Mouse (Mus musculus) kidney, embryonic 14.5 days (tissue): ENCODE measurements around the gene Cttn. TPM values are rescaled to one million over a fixed set of nuclear protein-coding genes. Genes with fewer than 3 reads are reported as not detected.

Experiments used
- ATAC-seq: fragments of 200-750 bp; cut with Nextera tagmentation; 2 replicates; pipeline ENCODE4 v1.8.0; 2017; ENCODE audit warnings: moderate number of reproducible peaks, mild to moderate bottlenecking, moderate TSS enrichment, moderate library complexity; ENCODE audit not compliant: low FRiP score, low TSS enrichment
- H3K27ac ChIP-seq: fragments of 300-500 bp; sonication (generic); 2 replicates; pipeline ENCODE4 v1.5.1; 2014; ENCODE audit warnings: low read depth, mild to moderate bottlenecking, low read length, moderate library complexity, mixed read lengths
- H3K27me3 ChIP-seq: fragments of 300-500 bp; sonication (generic); 2 replicates; pipeline ENCODE4 v1.6.1; 2014; ENCODE audit warnings: mild to moderate bottlenecking, low read length; ENCODE audit not compliant: control insufficient read depth, insufficient read depth
- H3K36me3 ChIP-seq: fragments of 300-500 bp; sonication (generic); 2 replicates; pipeline ENCODE4 v1.6.1; 2014; ENCODE audit warnings: low read length, mixed read lengths; ENCODE audit not compliant: control insufficient read depth, insufficient read depth
- H3K4me1 ChIP-seq: fragments of 300-500 bp; sonication (generic); 2 replicates; pipeline ENCODE4 v1.6.1; 2014; ENCODE audit warnings: low read length, mixed read lengths; ENCODE audit not compliant: control insufficient read depth, insufficient read depth
- H3K4me2 ChIP-seq: fragments of 300-500 bp; sonication (generic); replicated peaks from 2 replicates; pipeline ENCODE4 v1.6.1; 2014; ENCODE audit warnings: low read depth, mild to moderate bottlenecking, low read length
- H3K4me3 ChIP-seq: fragments of 300-500 bp; sonication (generic); 2 replicates; pipeline ENCODE4 v1.5.1; 2014; ENCODE audit warnings: mild to moderate bottlenecking, low read length
- H3K9ac ChIP-seq: fragments of 300-500 bp; sonication (generic); 2 replicates; pipeline ENCODE4 v1.6.1; 2014; ENCODE audit warnings: low read depth, mild to moderate bottlenecking, low read length, moderate library complexity
- H3K9me3 ChIP-seq: fragments of 300-500 bp; sonication (generic); 2 replicates; pipeline ENCODE4 v1.6.1; 2016; ENCODE audit warnings: low read length; ENCODE audit not compliant: control insufficient read depth
- whole genome bisulfite sequencing: fragments of 180-500 bp; shearing (Covaris S2); extraction: QIAGEN DNeasy Blood & Tissue Kit; methylation state at CpG from one replicate; pipeline ENCODE4 v1.1.7; 2014; 5-methylcytosine and 5-hydroxymethylcytosine counted together
- polyA plus RNA-seq: library from polyadenylated mRNA; unstranded; fragments of >200 nt; fragmentation: Nextera tagmentation; extraction: Ambion mirVana; gene quantifications from 2 replicates; pipeline ENCODE4 v1.2.1, GENCODE M21; 2014

The Cttn gene
- polyA plus RNA-seq, 1 experiment from 2014 or later = 177 TPM

- H3K9ac ChIP-seq = no peak overlapping the region
- H3K9me3 ChIP-seq = no peaks in the 10 kb centered on the region
- no peak overlapping the region for H3K4me3 ChIP-seq
- WGBS = 91% methylated on average over 2 of the region's 2 CpGs
- no peak overlapping the region for H3K27ac ChIP-seq
- H3K36me3 ChIP-seq = no peaks in the 10 kb centered on the region
- H3K4me2 ChIP-seq = no peak overlapping the region
- H3K4me1 ChIP-seq = no peaks in the 10 kb centered on the region
- ATAC-seq = no peak
- H3K27me3 ChIP-seq = no peaks in the 10 kb centered on the region
These were observed 81.1 kb downstream of the Cttn start for GRCm38 (mm10) chr7:144389704-144390103.

DNA sequence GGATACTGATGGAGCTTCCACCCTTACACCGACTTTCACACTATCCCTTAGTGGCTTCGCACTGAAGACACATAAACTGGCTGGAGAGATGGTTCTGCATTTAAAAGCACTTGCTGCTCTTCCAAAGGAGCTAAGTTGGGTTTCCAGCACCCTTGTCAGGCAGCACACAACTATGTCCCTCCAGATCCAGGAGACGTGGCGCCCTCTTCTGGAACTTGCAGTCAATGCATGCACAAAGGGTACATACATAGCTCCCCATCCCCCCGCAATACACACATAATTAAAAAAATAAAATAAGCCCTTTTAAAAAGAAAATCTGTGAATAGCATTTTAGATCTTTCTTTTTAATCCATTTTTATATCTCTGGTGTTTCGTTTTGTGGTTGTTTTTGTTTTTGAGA, 83.3 kb downstream of the Cttn start:
- H3K27me3 ChIP-seq = no peaks in the 10 kb centered on the region
- H3K4me2 ChIP-seq = no peak overlapping the region
- H3K36me3 ChIP-seq = no peaks in the 10 kb centered on the region
- H3K27ac ChIP-seq = no peak overlapping the region
- H3K9me3 ChIP-seq = no peaks in the 10 kb centered on the region
- 92% methylated on average over 6 of the region's 6 CpGs for WGBS
- H3K4me3 ChIP-seq = no peak overlapping the region
- no peak overlapping the region for H3K9ac ChIP-seq
- ATAC-seq = no peak
- H3K4me1 ChIP-seq = no peaks in the 10 kb centered on the region

Other genes with a start within 250 kb of the Cttn start
- gene Ppfia1, start 82.7 kb upstream of the Cttn start, polyA plus RNA-seq = 31.1 and 51.5 TPM in 2 replicates
- 10.9 and 15.2 TPM in 2 replicates for gene Fadd, start 111.5 kb upstream of the Cttn start, polyA plus RNA-seq